Mouse (Mus musculus) embryonic facial prominence, embryonic 14.5 days (tissue): ENCODE measurements at regions not wholly inside any gene's neighbourhood (a gene's known extent, or its start where the extent isn't known, plus 50 kb on each side); places are given as distances from the start of the nearest gene placed in this dataset.

ENCODE experiments used
- ATAC-seq: fragments of 200-750 bp; cut with Nextera tagmentation; 2 replicates; pipeline ENCODE4 v1.8.0; 2017; ENCODE audit warnings: low read depth, moderate number of reproducible peaks, moderate TSS enrichment
- DNase-seq: peaks from one replicate; pipeline ENCODE4 v3.0.0-alpha.2; 2015; ENCODE audit warnings: low spot score
- H3K27ac ChIP-seq: fragments of 300-500 bp; sonication (generic); replicated peaks from 2 replicates; pipeline ENCODE4 v1.5.1; 2014; ENCODE audit warnings: low read depth, mild to moderate bottlenecking, low read length, moderate library complexity
- H3K27me3 ChIP-seq: fragments of 300-500 bp; sonication (generic); replicated peaks from 2 replicates; pipeline ENCODE4 v1.6.1; 2014; ENCODE audit warnings: low read length; ENCODE audit not compliant: control insufficient read depth, insufficient read depth
- H3K36me3 ChIP-seq: fragments of 300-500 bp; sonication (generic); 2 replicates; pipeline ENCODE4 v1.6.1; 2014; ENCODE audit warnings: low read length, mixed read lengths; ENCODE audit not compliant: control insufficient read depth, insufficient read depth
- H3K4me1 ChIP-seq: fragments of 300-500 bp; sonication (generic); 2 replicates; pipeline ENCODE4 v1.6.1; 2014; ENCODE audit warnings: antibody characterized with exemption, low read length; ENCODE audit not compliant: control insufficient read depth, insufficient read depth
- H3K4me2 ChIP-seq: fragments of 300-500 bp; sonication (generic); 2 replicates; pipeline ENCODE4 v1.6.1; 2014; ENCODE audit warnings: low read depth, mild to moderate bottlenecking, low read length, moderate library complexity, mixed read lengths
- H3K4me3 ChIP-seq: fragments of 300-500 bp; sonication (generic); 2 replicates; pipeline ENCODE4 v1.5.1; 2014; ENCODE audit warnings: low read depth, mild to moderate bottlenecking, low read length
- H3K9ac ChIP-seq: fragments of 300-500 bp; sonication (generic); 2 replicates; pipeline ENCODE4 v1.6.1; 2014; ENCODE audit warnings: low read depth, mild to moderate bottlenecking, low read length, moderate library complexity, mixed read lengths
- H3K9me3 ChIP-seq: fragments of 300-500 bp; sonication (generic); 2 replicates; pipeline ENCODE4 v1.6.1; 2016; ENCODE audit warnings: low read length; ENCODE audit not compliant: control insufficient read depth
- WGBS: fragments of 180-500 bp; shearing (Covaris S2); extraction: QIAGEN DNeasy Blood & Tissue Kit; methylation state at CpG from one replicate; pipeline ENCODE4 v1.1.7; 2014; 5-methylcytosine and 5-hydroxymethylcytosine counted together

DNA sequence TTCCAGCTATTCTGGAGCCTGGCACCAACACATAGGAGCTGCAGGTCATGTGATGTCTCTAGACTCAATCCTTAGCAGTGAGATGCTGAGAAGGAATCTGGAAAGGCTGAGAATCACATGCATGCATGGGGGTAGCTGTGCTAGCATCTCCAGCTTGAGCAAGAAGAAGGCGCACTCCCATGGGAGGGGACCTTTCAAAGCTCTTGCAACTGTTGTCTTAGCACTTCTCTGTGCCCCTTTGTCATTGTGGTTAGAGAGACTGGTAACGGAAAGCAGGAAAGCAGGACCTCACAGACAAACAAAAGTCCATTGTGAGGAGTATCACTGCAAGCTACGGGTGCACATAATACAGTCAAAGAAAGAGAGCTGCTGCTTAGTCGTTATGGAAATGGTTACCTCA, 634.5 kb downstream of the Efna5 start:
- WGBS = 42% methylated on average over 4 of the region's 4 CpGs
- Histone ChIP-seq H3K27me3 (no peaks in the 10 kb centered on the region), H3K27ac (no peak overlapping the region), H3K36me3 (no peaks in the 10 kb centered on the region), H3K4me2 (no peak overlapping the region), H3K4me3 (no peak overlapping the region), H3K9me3 (no peaks in the 10 kb centered on the region), H3K4me1 (no peaks in the 10 kb centered on the region), H3K9ac (no peak overlapping the region)
- peak; percentile 1 for DNase-seq
- ATAC-seq = no peak

DNA sequence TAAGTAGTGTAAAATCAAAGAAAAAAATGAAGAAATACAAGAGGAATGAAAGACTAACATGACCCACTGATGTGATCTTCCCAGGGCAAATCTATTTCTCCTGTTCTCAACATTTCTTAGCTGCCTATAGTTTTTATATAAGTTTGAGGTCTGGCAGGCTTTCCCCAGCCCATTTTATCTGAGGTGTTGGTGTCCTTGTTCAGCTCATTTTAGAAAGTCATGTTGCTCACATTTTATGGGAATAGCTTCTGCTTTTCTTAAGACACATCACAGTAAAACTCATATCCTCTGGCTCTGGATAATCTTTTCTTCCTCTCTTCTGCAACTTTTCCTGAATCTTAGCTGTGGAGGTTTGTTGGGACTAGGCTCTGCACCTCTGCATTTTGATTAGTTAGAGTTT, 650.2 kb downstream of the Efna5 start:
- Histone ChIP-seq H3K9ac (no peak overlapping the region), H3K4me1 (no peaks in the 10 kb centered on the region), H3K9me3 (no peaks in the 10 kb centered on the region), H3K36me3 (no peaks in the 10 kb centered on the region), H3K27ac (no peak overlapping the region), H3K4me2 (no peak overlapping the region), H3K27me3 (no peaks in the 10 kb centered on the region), H3K4me3 (no peak overlapping the region)
- ATAC-seq = no peak
- no peak for DNase-seq

DNA sequence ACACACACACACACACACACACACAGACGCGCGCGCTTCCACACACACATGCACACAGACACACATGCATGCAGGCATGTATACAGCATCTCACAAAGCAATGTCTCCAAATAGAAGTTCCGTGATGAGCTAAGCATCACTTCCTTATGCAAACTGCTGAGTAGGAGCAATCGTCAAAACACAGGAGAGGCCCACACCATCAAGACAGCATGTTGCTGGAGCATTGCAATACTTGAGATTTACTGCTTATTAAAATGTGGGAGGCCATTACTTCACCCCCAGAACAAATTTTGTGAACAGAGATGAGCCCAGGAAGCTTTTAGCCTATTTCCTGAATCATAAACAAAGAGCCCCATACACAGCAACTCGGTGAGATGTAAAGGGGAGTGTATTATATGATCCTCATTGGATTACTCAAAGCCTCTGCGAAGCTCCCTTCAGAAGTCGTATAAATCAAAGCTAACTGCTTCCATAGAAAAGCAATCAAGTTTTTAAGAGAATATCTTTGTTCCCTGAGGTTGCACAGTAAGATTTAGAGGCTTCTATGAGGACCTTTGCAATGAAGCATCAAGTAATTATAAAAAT, 670.6 kb downstream of the Efna5 start:
- no peak overlapping the region for H3K4me2 ChIP-seq
- no peaks in the 10 kb centered on the region for H3K9me3 ChIP-seq
- WGBS = 74% methylated on average over 9 of the region's 9 CpGs
- no peak overlapping the region for H3K27ac ChIP-seq
- H3K27me3 ChIP-seq = no peaks in the 10 kb centered on the region
- H3K4me3 ChIP-seq = no peak overlapping the region
- H3K4me1 ChIP-seq = no peaks in the 10 kb centered on the region
- H3K36me3 ChIP-seq = no peaks in the 10 kb centered on the region
- no peak overlapping the region for H3K9ac ChIP-seq
- ATAC-seq (no peak), DNase-seq (no peak)

DNA sequence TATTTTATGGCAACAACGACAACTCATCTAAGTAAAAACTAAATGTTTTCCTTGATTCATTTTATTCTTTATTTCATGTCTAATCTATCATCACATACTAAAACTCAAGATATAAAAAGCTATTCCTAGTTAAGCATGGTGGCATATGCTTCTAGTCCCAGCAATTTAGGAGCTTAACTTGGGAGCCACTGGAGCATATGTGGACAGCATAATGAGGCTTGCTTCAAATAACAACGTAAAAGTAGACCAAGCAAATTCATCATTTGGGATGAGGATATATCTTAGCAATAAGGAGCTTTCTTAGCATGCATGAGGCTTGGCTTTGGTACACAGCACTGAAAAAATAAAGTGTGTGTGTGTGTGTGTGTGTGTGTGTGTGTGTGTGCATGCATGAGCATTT, 678.5 kb downstream of the Efna5 start:
- Histone ChIP-seq H3K36me3 (no peaks in the 10 kb centered on the region), H3K27ac (no peak overlapping the region), H3K27me3 (no peaks in the 10 kb centered on the region), H3K9me3 (no peaks in the 10 kb centered on the region), H3K4me1 (no peaks in the 10 kb centered on the region), H3K4me3 (no peak overlapping the region), H3K9ac (no peak overlapping the region), H3K4me2 (no peak overlapping the region)
- DNase-seq (no peak), ATAC-seq (no peak)
- 84% methylated on average over 2 of the region's 2 CpGs for WGBS

DNA sequence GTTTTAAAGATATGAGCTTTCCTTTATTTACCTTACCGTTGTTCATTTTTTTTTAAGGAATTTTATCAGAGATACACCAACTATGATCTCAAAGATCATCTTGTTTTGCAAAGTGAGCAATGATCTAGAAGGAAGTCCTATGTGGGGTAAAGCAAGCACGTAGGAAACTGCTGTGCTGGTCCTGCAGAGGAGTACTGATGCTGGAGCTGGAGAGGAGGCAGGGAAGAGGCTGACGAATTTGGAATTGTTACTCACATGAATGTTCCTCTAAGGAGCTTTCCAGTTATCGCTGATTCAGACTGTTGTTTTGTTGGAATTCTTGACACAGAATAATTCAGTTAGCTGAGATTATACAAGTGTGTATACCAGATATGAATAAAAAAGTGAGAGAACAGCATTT, 680.6 kb downstream of the Efna5 start:
- H3K9me3 ChIP-seq = no peaks in the 10 kb centered on the region
- no peak overlapping the region for H3K4me2 ChIP-seq
- H3K27ac ChIP-seq = no peak overlapping the region
- H3K4me1 ChIP-seq = no peaks in the 10 kb centered on the region
- WGBS = 84% methylated on average over 4 of the region's 4 CpGs
- H3K9ac ChIP-seq = no peak overlapping the region
- H3K27me3 ChIP-seq = no peaks in the 10 kb centered on the region
- H3K36me3 ChIP-seq = no peaks in the 10 kb centered on the region
- ATAC-seq (no peak), DNase-seq (no peak)
- no peak overlapping the region for H3K4me3 ChIP-seq

DNA sequence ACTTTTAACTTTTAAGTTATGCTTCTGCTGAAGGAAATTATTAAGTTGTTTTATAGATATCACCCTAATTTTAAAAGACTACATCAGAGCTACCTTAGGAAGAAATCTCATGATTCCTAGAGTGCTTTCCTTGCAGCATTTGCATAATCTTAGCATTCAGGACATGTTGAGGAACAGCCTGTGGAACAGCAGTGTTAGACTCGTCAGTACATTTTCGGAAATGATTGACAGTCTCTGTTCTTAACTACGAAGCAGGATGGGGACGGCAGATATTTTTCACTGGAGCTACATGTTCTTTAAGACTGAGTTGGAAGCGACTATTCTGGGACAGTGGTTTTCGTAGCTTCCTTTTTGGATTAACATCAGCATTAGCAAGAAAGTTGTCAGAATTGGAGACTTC, 681.6 kb downstream of the Efna5 start:
- Histone ChIP-seq H3K9ac (no peak overlapping the region), H3K9me3 (no peaks in the 10 kb centered on the region), H3K36me3 (no peaks in the 10 kb centered on the region), H3K4me2 (no peak overlapping the region), H3K27me3 (no peaks in the 10 kb centered on the region), H3K4me3 (no peak overlapping the region), H3K4me1 (no peaks in the 10 kb centered on the region), H3K27ac (no peak overlapping the region)
- ATAC-seq (no peak), DNase-seq (no peak)
- 84% methylated on average over 6 of the region's 6 CpGs for WGBS

DNA sequence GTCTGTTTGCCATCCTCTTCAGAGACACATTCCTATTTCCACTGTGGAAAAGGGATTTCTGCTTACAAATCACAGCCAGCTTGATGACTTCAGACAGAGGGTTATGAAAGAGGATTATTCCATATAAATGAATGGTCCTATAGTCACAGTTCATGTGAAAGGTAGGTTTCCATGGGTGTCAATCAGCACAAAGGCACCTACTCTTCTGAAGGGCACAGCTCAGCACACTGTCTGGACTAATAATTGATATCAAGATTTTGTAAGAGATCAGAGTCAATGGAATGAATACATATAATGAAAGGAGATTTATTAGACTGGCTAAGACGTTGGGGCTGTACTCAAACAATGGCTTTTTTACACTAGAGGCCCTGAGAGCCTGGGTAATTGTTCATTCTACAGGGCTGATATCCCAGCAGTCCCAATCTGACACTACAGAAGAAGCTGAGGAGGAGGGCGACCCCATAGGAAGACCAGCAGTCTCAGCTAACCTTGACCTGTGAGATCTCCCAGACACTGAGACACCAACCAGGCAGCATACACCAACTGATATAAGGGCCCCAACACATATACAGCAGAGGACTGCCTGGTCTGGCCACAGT, 702.4 kb downstream of the Efna5 start:
- Histone ChIP-seq H3K36me3 (no peaks in the 10 kb centered on the region), H3K27me3 (no peaks in the 10 kb centered on the region), H3K4me1 (no peaks in the 10 kb centered on the region), H3K4me2 (no peak overlapping the region), H3K9me3 (no peaks in the 10 kb centered on the region), H3K9ac (no peak overlapping the region), H3K27ac (no peak overlapping the region), H3K4me3 (no peak overlapping the region)
- WGBS = 81% methylated on average over 2 of the region's 2 CpGs
- no peak for DNase-seq
- ATAC-seq = no peak

DNA sequence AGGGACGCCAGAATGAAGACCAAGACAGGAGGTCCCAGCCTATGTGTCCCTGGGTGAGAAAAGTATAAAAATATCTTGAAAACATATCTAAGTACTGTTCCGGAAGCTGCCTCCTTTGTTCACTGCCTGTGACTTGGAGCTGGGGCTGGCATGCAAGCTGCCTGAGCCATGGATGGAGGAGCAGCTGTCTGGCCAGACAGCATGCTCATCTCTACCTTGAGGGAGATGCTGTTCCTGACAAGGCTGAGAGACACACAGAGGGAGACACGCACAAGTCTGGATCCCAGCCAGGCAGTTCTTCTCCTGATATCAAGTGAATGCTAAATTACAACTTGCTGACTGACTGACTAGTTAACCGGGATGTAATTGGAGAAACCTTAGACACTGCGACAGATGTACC, 704.8 kb downstream of the Efna5 start:
- WGBS = 62% methylated on average over 5 of the region's 5 CpGs
- Histone ChIP-seq H3K27me3 (no peaks in the 10 kb centered on the region), H3K4me3 (no peak overlapping the region), H3K9me3 (no peaks in the 10 kb centered on the region), H3K36me3 (no peaks in the 10 kb centered on the region), H3K4me1 (no peaks in the 10 kb centered on the region), H3K9ac (no peak overlapping the region), H3K4me2 (no peak overlapping the region), H3K27ac (no peak overlapping the region)
- ATAC-seq (no peak), DNase-seq (peak; percentile 16)

DNA sequence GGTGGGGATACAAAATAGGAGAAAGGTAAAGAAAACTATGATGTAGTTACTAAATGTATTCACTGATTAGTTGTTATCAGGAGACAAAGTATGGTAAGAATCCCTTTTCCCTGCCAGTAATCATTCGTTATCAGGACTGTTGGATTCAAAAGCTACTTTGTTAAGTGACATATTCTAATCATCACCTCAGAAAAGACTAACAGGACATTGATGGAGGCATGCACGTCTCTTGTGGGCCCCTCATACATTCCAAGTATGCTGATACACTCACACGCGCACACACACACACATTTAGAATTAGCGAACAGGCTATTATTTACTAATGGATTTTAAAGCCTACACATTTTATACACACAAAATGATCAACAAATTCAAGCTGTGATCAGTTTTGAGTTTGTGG, 708.8 kb downstream of the Efna5 start:
- WGBS = 87% methylated on average over 5 of the region's 5 CpGs
- Histone ChIP-seq H3K36me3 (no peaks in the 10 kb centered on the region), H3K4me2 (no peak overlapping the region), H3K4me3 (no peak overlapping the region), H3K4me1 (no peaks in the 10 kb centered on the region), H3K9ac (no peak overlapping the region), H3K27me3 (no peaks in the 10 kb centered on the region), H3K27ac (no peak overlapping the region), H3K9me3 (no peaks in the 10 kb centered on the region)
- ATAC-seq = no peak
- no peak for DNase-seq
